21 mouse cellular contexts compared by ENCODE assay signal in genomic region chr8:124292965-124293364, GRCm38 (mm10).
DNase-seq lines count a peak whose midpoint lies in the region; ATAC-seq lines count a peak whose summit lies in the region.
"Had no signal": no experiment of that assay in that cellular context is flagged by ENCODE, and none has a peak within 500 bp of the region (broad histone marks: within the 10 kb centered on the region; RNA-seq: fewer than 3 reads in every experiment).

No protein-coding gene starts in this region.

- no peaks in the 10 kb centered on the region for H3K36me3 ChIP-seq in heart, embryonic 11.5 days (ENCODE audit: control insufficient read depth, insufficient read depth, low read length)
- peaks cover 87% of the 10 kb centered on the region for H3K36me3 ChIP-seq in megakaryocyte, embryonic 14.5 days (replicated peaks; ENCODE audit: low read length)
- H3K36me3 ChIP-seq in forebrain, embryonic 15.5 days, result 0 out of 2 replicates have a peak, but pooled peaks cover 2% of the 10 kb centered on the region
- 0 out of 2 replicates have a peak, but pooled peaks cover 3% of the 10 kb centered on the region for H3K36me3 ChIP-seq in neural tube, embryonic 15.5 days
- H3K36me3 ChIP-seq: heart, embryonic 15.5 days had no signal

- DNase-seq in heart, postnatal 10 days, result no peak
- no peak for DNase-seq in thymus, postnatal 4 days
- DNase-seq: adrenal gland, adult 8-10 months; B cell, adult 2 months; cerebellum, adult 11 months; cerebellum, postnatal 36 days; kidney, adult 8-10 months; kidney, postnatal 25 days; liver; liver, postnatal 0 days; midbrain, embryonic 14.5 days; right cerebral cortex, postnatal 25 days; thymus, postnatal 36 days had no signal

- H3K4me1 ChIP-seq in heart, embryonic 11.5 days (ENCODE audit: control insufficient read depth, insufficient read depth, low read length), result peaks cover 20% of the 10 kb centered on the region
- H3K4me1 ChIP-seq in megakaryocyte, embryonic 14.5 days, result peaks cover 100% of the 10 kb centered on the region
- peaks cover 44% of the 10 kb centered on the region for H3K4me1 ChIP-seq in forebrain, embryonic 15.5 days
- peaks cover 54% of the 10 kb centered on the region for H3K4me1 ChIP-seq in neural tube, embryonic 15.5 days

- H3K27me3 ChIP-seq in heart, embryonic 11.5 days (ENCODE audit: control insufficient read depth, insufficient read depth, low read length), result no peaks in the 10 kb centered on the region
- no peaks in the 10 kb centered on the region for H3K27me3 ChIP-seq in megakaryocyte, embryonic 14.5 days (replicated peaks)
- no peaks in the 10 kb centered on the region for H3K27me3 ChIP-seq in forebrain, embryonic 15.5 days
- H3K27me3 ChIP-seq in neural tube, embryonic 15.5 days (replicated peaks), result no peaks in the 10 kb centered on the region
- H3K27me3 ChIP-seq: heart, embryonic 15.5 days had no signal

- WGBS in heart, embryonic 11.5 days (ENCODE audit: insufficient replicate concordance), result 77% methylated on average over 9 of the region's 9 CpGs
- 64% methylated on average over 9 of the region's 9 CpGs for WGBS in forebrain, embryonic 15.5 days
- WGBS in neural tube, embryonic 15.5 days, result 73% methylated on average over 9 of the region's 9 CpGs

- no peaks in the 10 kb centered on the region for H3K9me3 ChIP-seq in heart, embryonic 11.5 days (replicated peaks; ENCODE audit: control insufficient read depth, low read length)
- no peaks in the 10 kb centered on the region for H3K9me3 ChIP-seq in megakaryocyte, embryonic 14.5 days
- no peaks in the 10 kb centered on the region for H3K9me3 ChIP-seq in forebrain, embryonic 15.5 days
- H3K9me3 ChIP-seq in neural tube, embryonic 15.5 days (replicated peaks), result no peaks in the 10 kb centered on the region
- H3K9me3 ChIP-seq: embryonic facial prominence, embryonic 10.5 days; heart, embryonic 15.5 days had no signal

- no peak overlapping the region for H3K4me2 ChIP-seq in heart, embryonic 11.5 days
- no peak overlapping the region for H3K4me2 ChIP-seq in forebrain, embryonic 15.5 days (replicated peaks)
- H3K4me2 ChIP-seq in neural tube, embryonic 15.5 days, result no peak overlapping the region
- H3K4me2 ChIP-seq: heart, embryonic 15.5 days had no signal

- no peak overlapping the region for H3K27ac ChIP-seq in heart, embryonic 11.5 days (ENCODE audit: low read depth, low read length)
- H3K27ac ChIP-seq in forebrain, embryonic 15.5 days (replicated peaks), result peak overlapping the region; percentile 16; the same call in 1 of the 2 replicates
- H3K27ac ChIP-seq in neural tube, embryonic 15.5 days (replicated peaks), result 0 out of 2 replicates have a peak overlapping the region, but pooled peaks have one; percentile 51

- intact Hi-C loops in heart, postnatal 10 days (cut with DNase I), result no loop called here

- 0 out of 2 replicates have a peak overlapping the region, but pooled peaks have one; percentile 16 for H3K9ac ChIP-seq in heart, embryonic 11.5 days (ENCODE audit: low read depth, low read length)
- no peak overlapping the region for H3K9ac ChIP-seq in forebrain, embryonic 15.5 days (replicated peaks)
- no peak overlapping the region for H3K9ac ChIP-seq in neural tube, embryonic 15.5 days (replicated peaks)
- H3K9ac ChIP-seq: heart, embryonic 15.5 days; liver, postnatal 0 days had no signal

- ATAC-seq in heart, embryonic 11.5 days (replicated peaks; ENCODE audit: insufficient number of reproducible peaks, low FRiP score, low TSS enrichment), result no peak
- ATAC-seq in megakaryocyte, adult 5-6 weeks (ENCODE audit: poor library complexity, severe bottlenecking), result no peak
- ATAC-seq in forebrain, embryonic 15.5 days (replicated peaks), result no peak
- ATAC-seq in neural tube, embryonic 15.5 days (ENCODE audit: low FRiP score), result no peak
- ATAC-seq: inflammation-experienced regulatory T-cells, adult 6 months; liver, postnatal 0 days had no signal

- no peak overlapping the region for H3K4me3 ChIP-seq in heart, embryonic 11.5 days (ENCODE audit: low read depth, low read length)
- peak overlapping the region; percentile 35 for H3K4me3 ChIP-seq in megakaryocyte, embryonic 14.5 days (replicated peaks)
- H3K4me3 ChIP-seq in forebrain, embryonic 15.5 days, result no peak overlapping the region
- no peak overlapping the region for H3K4me3 ChIP-seq in neural tube, embryonic 15.5 days (replicated peaks)
- H3K4me3 ChIP-seq: embryonic facial prominence, embryonic 10.5 days; heart, embryonic 15.5 days had no signal
